Mouse (Mus musculus) liver, embryonic 16.5 days (tissue): ENCODE measurements around the gene Ezh1. TPM values are rescaled to one million over a fixed set of nuclear protein-coding genes. Genes with fewer than 3 reads are reported as not detected.

Experiments used
- ATAC-seq: fragments of 200-750 bp; cut with Nextera tagmentation; 2 replicates; pipeline ENCODE4 v1.8.0; 2017; ENCODE audit warnings: low read depth, mild to moderate bottlenecking, moderate number of reproducible peaks, moderate library complexity
- H3K27ac ChIP-seq: fragments of 300-500 bp; sonication (generic); 2 replicates; pipeline ENCODE4 v1.5.1; 2014; ENCODE audit warnings: mild to moderate bottlenecking, low read length
- H3K27me3 ChIP-seq: fragments of 300-500 bp; sonication (generic); 2 replicates; pipeline ENCODE4 v1.6.1; 2014; ENCODE audit warnings: low read depth, low read length, mixed read lengths; ENCODE audit not compliant: control insufficient read depth, insufficient read depth
- H3K36me3 ChIP-seq: fragments of 300-500 bp; sonication (generic); 2 replicates; pipeline ENCODE4 v1.6.1; 2014; ENCODE audit warnings: mild to moderate bottlenecking; ENCODE audit not compliant: control insufficient read depth, insufficient read depth
- H3K4me1 ChIP-seq: fragments of 300-500 bp; sonication (generic); 2 replicates; pipeline ENCODE4 v1.6.1; 2014; ENCODE audit warnings: low read depth, low read length, mixed read lengths; ENCODE audit not compliant: control insufficient read depth
- H3K4me2 ChIP-seq: fragments of 300-500 bp; sonication (generic); 2 replicates; pipeline ENCODE4 v1.6.1; 2014; ENCODE audit warnings: low read depth, low read length, mixed read lengths
- H3K4me3 ChIP-seq: fragments of 300-500 bp; sonication (generic); 2 replicates; pipeline ENCODE4 v1.5.1; 2014; ENCODE audit warnings: low read depth, mild to moderate bottlenecking, low read length
- H3K9ac ChIP-seq: fragments of 300-500 bp; sonication (generic); 2 replicates; pipeline ENCODE4 v1.6.1; 2014; ENCODE audit warnings: low read depth, low read length
- H3K9me3 ChIP-seq: fragments of 300-500 bp; sonication (generic); replicated peaks from 2 replicates; pipeline ENCODE4 v1.6.1; 2016; ENCODE audit warnings: low read length; ENCODE audit not compliant: control insufficient read depth
- WGBS: fragments of 180-500 bp; shearing (Covaris S2); extraction: QIAGEN DNeasy Blood & Tissue Kit; methylation state at CpG from one replicate; pipeline ENCODE4 v1.1.7; 2014; ENCODE audit not compliant: insufficient replicate concordance; 5-methylcytosine and 5-hydroxymethylcytosine counted together
- polyA plus RNA-seq: library from polyadenylated mRNA; unstranded; fragments of >200 nt; fragmentation: Nextera tagmentation; extraction: Ambion mirVana; gene quantifications from 2 replicates; pipeline ENCODE4 v1.2.1, GENCODE M21; 2015

Gene Ezh1
- polyA plus RNA-seq, 1 experiment from 2014 or later, result 12.5 TPM

GRCm38 (mm10) chr11:101225331-101226064 is 765 bp downstream of the Ezh1 start:
- Histone ChIP-seq H3K9ac (peak overlapping the region; percentile 97), H3K9me3 (no peaks in the 10 kb centered on the region), H3K4me1 (peaks cover 11% of the 10 kb centered on the region), H3K27me3 (peaks cover 13% of the 10 kb centered on the region), H3K4me2 (peak overlapping the region; percentile 81), H3K4me3 (peak overlapping the region; percentile 92), H3K36me3 (no peaks in the 10 kb centered on the region), H3K27ac (peak overlapping the region; percentile 87)
- 17% methylated on average over 25 of the region's 25 CpGs for WGBS
- ATAC-seq, result no peak

DNA sequence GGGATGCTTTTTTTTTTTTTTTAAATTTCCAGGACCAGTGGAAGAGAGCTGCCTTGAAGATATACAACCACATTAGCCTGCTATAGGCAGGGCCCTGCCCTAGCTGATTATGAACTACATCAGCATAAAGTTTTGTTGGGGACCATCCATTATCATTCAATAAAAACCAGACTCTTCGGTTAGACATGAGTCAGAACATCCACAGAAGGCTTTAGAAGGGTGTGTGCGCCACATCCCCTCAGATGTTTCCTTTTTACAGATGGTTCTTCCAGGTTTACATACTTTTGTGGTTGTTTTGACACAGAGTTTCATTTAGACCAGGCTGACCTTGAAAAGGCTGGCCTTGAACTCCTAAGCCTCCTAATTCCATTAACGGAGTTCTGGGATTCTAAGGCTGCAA is 1.9 kb downstream of the Ezh1 start:
- H3K4me2 ChIP-seq, result no peak overlapping the region

DNA sequence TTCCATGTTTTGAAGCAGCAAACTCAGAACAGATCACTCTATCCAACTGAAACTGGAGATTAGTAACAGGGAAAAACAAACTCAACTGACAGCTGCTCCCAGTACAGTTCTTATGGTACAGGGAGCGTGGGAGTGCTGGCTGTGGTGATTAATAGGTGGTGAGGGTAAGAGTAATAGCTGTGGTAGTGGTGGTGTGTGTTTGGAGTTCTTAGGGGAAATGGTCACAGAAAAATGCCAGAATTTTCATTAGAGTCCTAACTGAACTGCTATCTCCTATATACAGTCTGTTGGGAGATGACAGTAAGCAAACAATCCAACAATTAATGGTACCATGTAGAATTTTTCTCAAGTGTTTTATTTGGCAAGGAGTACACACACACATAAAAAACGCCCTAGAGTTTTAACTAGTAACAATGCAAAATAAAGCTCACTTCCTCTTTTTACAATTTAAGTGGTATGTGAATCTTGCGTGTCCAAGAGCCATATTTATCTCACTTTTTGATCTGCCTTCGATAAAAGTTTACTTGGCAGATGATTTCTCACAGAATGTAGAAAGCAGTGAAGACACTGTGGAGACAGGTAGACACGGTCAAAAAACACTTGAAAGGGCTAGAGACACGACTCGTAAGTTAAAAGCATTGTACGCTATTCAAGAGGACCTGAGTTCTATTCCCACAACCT is 4.8 kb downstream of the Ezh1 start:
- Histone ChIP-seq H3K4me1 (peaks cover 10% of the 10 kb centered on the region), H3K27me3 (no peaks in the 10 kb centered on the region), H3K27ac (no peak overlapping the region), H3K4me2 (no peak overlapping the region), H3K9ac (no peak overlapping the region), H3K9me3 (no peaks in the 10 kb centered on the region), H3K36me3 (no peaks in the 10 kb centered on the region; the same call in 1 of the 2 replicates), H3K4me3 (no peak overlapping the region)
- ATAC-seq, result no peak
- WGBS, result 52% methylated on average over 8 of the region's 8 CpGs

More for the DNA sequence above, 1.9 kb downstream of the Ezh1 start:
- H3K9me3 ChIP-seq, result no peaks in the 10 kb centered on the region
- H3K4me3 ChIP-seq, result no peak overlapping the region
- H3K36me3 ChIP-seq, result no peaks in the 10 kb centered on the region
- H3K4me1 ChIP-seq, result peaks cover 11% of the 10 kb centered on the region
- peaks cover 6% of the 10 kb centered on the region for H3K27me3 ChIP-seq
- no peak overlapping the region for H3K27ac ChIP-seq
- WGBS, result 65% methylated on average over 3 of the region's 3 CpGs
- no peak overlapping the region for H3K9ac ChIP-seq
- no peak for ATAC-seq

DNA sequence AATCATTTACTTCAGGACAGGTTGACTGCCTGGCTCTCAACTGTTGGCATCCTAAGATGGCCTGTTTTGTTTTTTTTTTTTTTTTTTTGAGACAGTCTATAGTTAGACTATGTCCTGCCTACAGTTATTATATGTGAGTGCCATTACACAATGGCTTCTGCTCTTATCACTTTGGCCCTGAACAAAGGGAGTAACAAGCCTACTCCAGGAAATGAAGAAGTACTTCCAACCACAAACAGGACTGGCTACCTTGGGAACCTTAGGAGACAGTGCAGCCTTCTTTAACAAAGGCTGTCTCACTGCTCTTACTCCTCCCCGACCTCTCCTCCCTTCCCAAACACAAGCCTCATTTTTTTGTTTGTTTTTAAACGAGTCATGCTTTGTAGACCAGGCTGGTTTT is 5.4 kb downstream of the Ezh1 start:
- Histone ChIP-seq H3K4me2 (no peak overlapping the region), H3K36me3 (no peaks in the 10 kb centered on the region; the same call in 1 of the 2 replicates), H3K9me3 (no peaks in the 10 kb centered on the region), H3K27ac (no peak overlapping the region), H3K4me3 (no peak overlapping the region), H3K4me1 (peaks cover 9% of the 10 kb centered on the region), H3K9ac (no peak overlapping the region), H3K27me3 (no peaks in the 10 kb centered on the region)
- WGBS, result 30% methylated on average over 2 of the region's 2 CpGs
- ATAC-seq, result no peak

GRCm38 (mm10) chr11:101218436-101219055 is 7.7 kb downstream of the Ezh1 start:
- ATAC-seq, result no peak
- H3K27me3 ChIP-seq, result no peaks in the 10 kb centered on the region
- no peaks in the 10 kb centered on the region for H3K4me1 ChIP-seq
- no peaks in the 10 kb centered on the region for H3K9me3 ChIP-seq
- H3K27ac ChIP-seq, result no peak overlapping the region
- H3K4me2 ChIP-seq, result no peak overlapping the region
- 58% methylated on average over 10 of the region's 10 CpGs for WGBS
- no peak overlapping the region for H3K9ac ChIP-seq
- no peak overlapping the region for H3K4me3 ChIP-seq
- H3K36me3 ChIP-seq, result peaks cover 5% of the 10 kb centered on the region

GRCm38 (mm10) chr11:101216936-101217335 is 9.3 kb downstream of the Ezh1 start:
- ATAC-seq, result no peak
- Histone ChIP-seq H3K4me2 (no peak overlapping the region), H3K27me3 (no peaks in the 10 kb centered on the region), H3K9me3 (no peaks in the 10 kb centered on the region), H3K4me3 (no peak overlapping the region), H3K9ac (no peak overlapping the region), H3K4me1 (no peaks in the 10 kb centered on the region), H3K27ac (no peak overlapping the region), H3K36me3 (peaks cover 14% of the 10 kb centered on the region)
- WGBS, result 81% methylated on average over 5 of the region's 5 CpGs

- Histone ChIP-seq H3K4me3 (no peak overlapping the region), H3K36me3 (peaks cover 26% of the 10 kb centered on the region), H3K4me1 (no peaks in the 10 kb centered on the region), H3K9me3 (no peaks in the 10 kb centered on the region), H3K27ac (no peak overlapping the region), H3K4me2 (no peak overlapping the region), H3K27me3 (no peaks in the 10 kb centered on the region), H3K9ac (no peak overlapping the region)
- peak; percentile 50; the same call in 1 of the 2 replicates for ATAC-seq
- 37% methylated on average over 3 of the region's 3 CpGs for WGBS
These were observed 14.3 kb downstream of the Ezh1 start for GRCm38 (mm10) chr11:101211970-101212369.

DNA sequence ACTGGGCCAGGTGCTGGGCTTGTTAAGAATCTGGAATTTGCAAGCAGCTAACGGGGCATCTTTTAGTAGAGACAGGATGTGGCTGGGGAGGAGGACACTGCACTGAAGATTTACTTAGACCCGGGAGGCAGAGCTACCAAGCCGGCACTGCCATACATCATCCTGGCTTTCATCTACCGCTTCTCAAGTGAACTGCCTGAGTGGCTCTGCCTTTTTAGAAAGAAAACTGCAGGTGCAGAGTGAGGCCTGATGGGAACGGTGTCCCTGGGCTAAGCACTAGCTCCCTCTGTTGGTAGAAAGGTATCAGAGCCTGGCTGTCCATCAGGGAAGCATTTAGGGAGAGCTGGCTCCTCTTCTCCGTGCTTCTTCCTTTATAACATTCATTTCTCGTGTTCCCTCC is 25.3 kb downstream of the Ezh1 start:
- no peaks in the 10 kb centered on the region for H3K27me3 ChIP-seq
- H3K36me3 ChIP-seq, result peaks cover 18% of the 10 kb centered on the region
- H3K9ac ChIP-seq, result no peak overlapping the region
- H3K27ac ChIP-seq, result no peak overlapping the region; the same call in 1 of the 2 replicates
- no peaks in the 10 kb centered on the region for H3K9me3 ChIP-seq
- H3K4me1 ChIP-seq, result peaks cover 15% of the 10 kb centered on the region
- no peak overlapping the region for H3K4me3 ChIP-seq
- ATAC-seq, result no peak; the same call in 1 of the 2 replicates
- 32% methylated on average over 7 of the region's 7 CpGs for WGBS
- H3K4me2 ChIP-seq, result no peak overlapping the region

GRCm38 (mm10) chr11:101199555-101199954 is 26.7 kb downstream of the Ezh1 start:
- Histone ChIP-seq H3K4me1 (peaks cover 15% of the 10 kb centered on the region), H3K27ac (no peak overlapping the region; the same call in 1 of the 2 replicates), H3K4me2 (no peak overlapping the region), H3K9me3 (no peaks in the 10 kb centered on the region), H3K9ac (no peak overlapping the region), H3K36me3 (peaks cover 20% of the 10 kb centered on the region), H3K4me3 (no peak overlapping the region), H3K27me3 (no peaks in the 10 kb centered on the region)
- 31% methylated on average over 3 of the region's 3 CpGs for WGBS
- ATAC-seq, result peak; percentile 89
